Mouse (Mus musculus) embryonic facial prominence, embryonic 11.5 days (tissue): ENCODE measurements around the gene Dedd. TPM values are rescaled to one million over a fixed set of nuclear protein-coding genes. Genes with fewer than 3 reads are reported as not detected.

Source experiments
- ATAC-seq: fragments of 200-750 bp; cut with Nextera tagmentation; replicated peaks from 2 replicates; pipeline ENCODE4 v1.8.0; 2017; ENCODE audit warnings: low read depth; ENCODE audit not compliant: insufficient number of reproducible peaks, low FRiP score, low TSS enrichment
- DNase-seq: peaks from one replicate; pipeline ENCODE4 v3.0.0-alpha.2; 2015; ENCODE audit warnings: low spot score
- H3K27ac ChIP-seq: fragments of 300-500 bp; sonication (generic); replicated peaks from 2 replicates; pipeline ENCODE4 v1.5.1; 2014; ENCODE audit warnings: mild to moderate bottlenecking, low read depth, low read length, control low read depth
- H3K27me3 ChIP-seq: fragments of 300-500 bp; sonication (generic); 2 replicates; pipeline ENCODE4 v1.6.1; 2014; ENCODE audit warnings: mild to moderate bottlenecking, low read length, moderate library complexity, mixed read lengths; ENCODE audit not compliant: control insufficient read depth, insufficient read depth
- H3K36me3 ChIP-seq: fragments of 300-500 bp; sonication (generic); replicated peaks from 2 replicates; pipeline ENCODE4 v1.6.1; 2014; ENCODE audit warnings: low read depth, mild to moderate bottlenecking, low read length, moderate library complexity, mixed read lengths; ENCODE audit not compliant: control insufficient read depth, insufficient read depth
- H3K4me1 ChIP-seq: fragments of 300-500 bp; sonication (generic); 2 replicates; pipeline ENCODE4 v1.6.1; 2014; ENCODE audit warnings: low read length, mixed read lengths; ENCODE audit not compliant: control insufficient read depth, insufficient read depth
- H3K4me2 ChIP-seq: fragments of 300-500 bp; sonication (generic); 2 replicates; pipeline ENCODE4 v1.6.1; 2014; ENCODE audit warnings: low read depth, mild to moderate bottlenecking, control low read depth, low read length, moderate library complexity
- H3K4me3 ChIP-seq: fragments of 300-500 bp; sonication (generic); 2 replicates; pipeline ENCODE4 v1.5.1; 2014; ENCODE audit warnings: low read depth, low read length, control low read depth
- H3K9ac ChIP-seq: fragments of 300-500 bp; sonication (generic); replicated peaks from 2 replicates; pipeline ENCODE4 v1.6.1; 2014; ENCODE audit warnings: mild to moderate bottlenecking, control low read depth, low read length
- H3K9me3 ChIP-seq: fragments of 300-500 bp; sonication (generic); replicated peaks from 2 replicates; pipeline ENCODE4 v1.6.1; 2016; ENCODE audit warnings: mild to moderate bottlenecking, low read length, inconsistent platforms, mixed read lengths; ENCODE audit not compliant: control insufficient read depth
- WGBS: fragments of 180-500 bp; shearing (Covaris S2); extraction: QIAGEN DNeasy Blood & Tissue Kit; methylation state at CpG from one replicate; pipeline ENCODE4 v1.1.7; 2014; 5-methylcytosine and 5-hydroxymethylcytosine counted together
- polyA plus RNA-seq: library from polyadenylated mRNA; unstranded; fragments of >200 nt; fragmentation: Nextera tagmentation; extraction: Ambion mirVana; gene quantifications from 2 replicates; pipeline ENCODE4 v1.2.1, GENCODE M21; 2014

The Dedd gene
- polyA plus RNA-seq, 1 experiment from 2014 or later, result 51.7 TPM

DNA sequence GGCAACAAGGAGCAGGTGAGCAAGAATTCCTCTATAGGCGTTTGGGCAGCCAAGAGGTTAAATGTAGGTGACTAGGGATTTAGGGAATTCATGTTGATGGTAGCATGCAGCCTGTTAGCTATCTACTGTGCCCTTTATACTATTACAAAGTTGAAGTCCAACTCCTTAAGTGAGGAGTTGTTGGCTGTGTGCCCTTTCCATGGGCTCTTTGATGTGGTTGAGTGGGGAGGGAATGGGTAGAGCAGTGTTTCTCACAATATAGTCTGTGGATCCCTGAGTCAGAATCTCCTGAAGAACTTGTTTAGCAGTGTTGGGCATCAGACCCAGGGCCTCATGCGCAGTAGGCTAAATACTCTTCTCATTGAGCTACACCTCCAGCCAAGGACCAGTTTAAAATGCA lies 27.9 kb downstream of the Dedd start:
- 0 out of 2 replicates have a peak, but pooled peaks cover 2% of the 10 kb centered on the region for H3K9me3 ChIP-seq
- no peak overlapping the region for H3K4me3 ChIP-seq
- H3K36me3 ChIP-seq, result no peaks in the 10 kb centered on the region; the same call in 1 of the 2 replicates
- no peaks in the 10 kb centered on the region; the same call in 1 of the 2 replicates for H3K4me1 ChIP-seq
- DNase-seq (no peak), ATAC-seq (no peak)
- H3K27ac ChIP-seq, result no peak overlapping the region
- H3K9ac ChIP-seq, result no peak overlapping the region
- 89% methylated on average over 2 of the region's 2 CpGs for WGBS
- H3K27me3 ChIP-seq, result no peaks in the 10 kb centered on the region
- H3K4me2 ChIP-seq, result no peak overlapping the region

DNA sequence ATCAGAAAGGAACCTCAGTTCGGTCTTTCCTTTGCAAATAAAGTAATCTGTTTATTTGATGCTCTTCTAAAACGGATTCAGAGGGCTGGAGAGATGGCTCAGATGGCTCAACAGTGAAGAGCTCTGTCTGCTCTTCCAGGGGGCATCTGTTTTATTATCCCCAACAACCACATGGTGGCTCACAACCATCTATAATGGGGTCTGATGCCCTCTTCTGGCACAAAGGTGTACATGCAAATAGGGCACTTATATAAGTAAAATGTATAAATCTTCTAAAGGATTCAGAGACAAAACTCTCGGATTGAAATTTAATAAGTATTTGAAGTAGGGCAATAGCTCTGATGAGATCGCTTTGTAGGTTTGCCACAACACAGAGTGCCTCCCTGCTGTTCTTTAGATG lies 29.5 kb downstream of the Dedd start:
- 77% methylated on average over 4 of the region's 4 CpGs for whole genome bisulfite sequencing
- no peaks in the 10 kb centered on the region; the same call in 1 of the 2 replicates for H3K4me1 ChIP-seq
- 0 out of 2 replicates have a peak, but pooled peaks cover 2% of the 10 kb centered on the region for H3K9me3 ChIP-seq
- no peaks in the 10 kb centered on the region; the same call in 1 of the 2 replicates for H3K36me3 ChIP-seq
- ATAC-seq (no peak), DNase-seq (peak; percentile 65)
- no peak overlapping the region for H3K4me3 ChIP-seq
- H3K9ac ChIP-seq, result no peak overlapping the region
- no peaks in the 10 kb centered on the region for H3K27me3 ChIP-seq
- H3K4me2 ChIP-seq, result no peak overlapping the region
- no peak overlapping the region for H3K27ac ChIP-seq

DNA sequence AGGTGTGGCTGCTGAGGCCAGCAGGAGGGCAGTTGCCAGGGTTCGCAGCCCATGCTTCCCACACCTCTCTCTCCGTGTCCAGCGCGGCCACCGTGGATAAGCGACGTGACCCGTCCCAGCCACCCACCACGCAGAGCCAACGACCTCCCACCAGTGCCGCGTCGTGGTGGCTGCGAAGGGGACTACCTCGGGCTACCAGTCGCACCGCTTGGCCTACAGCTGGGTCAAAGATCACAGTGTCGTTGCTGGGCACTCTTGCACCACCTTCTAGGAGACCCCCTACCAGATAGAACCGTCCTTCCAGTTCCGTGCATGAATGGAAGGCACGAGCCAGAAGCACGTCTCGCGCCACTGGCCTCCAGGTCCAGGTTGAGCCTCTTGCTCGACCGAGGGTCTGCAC lies 31.3 kb downstream of the Dedd start:
- H3K9me3 ChIP-seq, result 0 out of 2 replicates have a peak, but pooled peaks cover 2% of the 10 kb centered on the region
- ATAC-seq (no peak; the same call in 1 of the 2 replicates), DNase-seq (no peak)
- peak overlapping the region; percentile 33 for H3K4me3 ChIP-seq
- peak overlapping the region; percentile 76 for H3K4me2 ChIP-seq
- no peaks in the 10 kb centered on the region for H3K27me3 ChIP-seq
- no peaks in the 10 kb centered on the region; the same call in 1 of the 2 replicates for H3K36me3 ChIP-seq
- peak overlapping the region; percentile 35 for H3K9ac ChIP-seq
- H3K4me1 ChIP-seq, result no peaks in the 10 kb centered on the region; the same call in 1 of the 2 replicates
- WGBS, result 7% methylated on average over 26 of the region's 26 CpGs
- peak overlapping the region; percentile 44; the same call in 1 of the 2 replicates for H3K27ac ChIP-seq

DNA sequence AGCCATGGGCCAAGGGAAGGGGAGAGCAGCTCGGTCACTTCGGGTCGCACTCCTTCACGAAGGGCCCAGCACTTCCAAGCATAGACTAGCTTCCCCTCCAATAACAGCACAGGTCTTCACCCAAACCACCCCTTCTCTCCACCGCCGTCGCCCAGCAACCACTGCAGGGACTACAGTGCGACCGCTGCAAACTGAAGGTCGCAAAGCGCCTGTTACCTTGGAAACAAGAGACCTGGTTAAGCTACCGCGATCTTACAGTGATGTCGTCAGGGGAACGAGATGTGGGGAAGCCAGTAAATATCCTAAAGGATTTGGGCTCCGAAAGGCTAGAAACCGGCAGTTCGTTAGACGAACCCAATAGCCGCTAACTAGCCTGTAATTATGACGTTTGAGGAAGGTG lies 31.7 kb downstream of the Dedd start, which contains the start of gene Klhdc9:
TSS of gene Klhdc9 (minus strand) at position 143 of the 400 bp plus-strand sequence.
- no peaks in the 10 kb centered on the region; the same call in 1 of the 2 replicates for H3K4me1 ChIP-seq
- H3K27me3 ChIP-seq, result no peaks in the 10 kb centered on the region
- ATAC-seq (peak; percentile 93), DNase-seq (peak; percentile 98)
- 0 out of 2 replicates have a peak, but pooled peaks cover 2% of the 10 kb centered on the region for H3K9me3 ChIP-seq
- H3K9ac ChIP-seq, result peak within 1 kb of the TSS; percentile 35
- WGBS, result 1% methylated on average over 21 of the region's 21 CpGs
- peak within 1 kb of the TSS; percentile 33 for H3K4me3 ChIP-seq
- H3K4me2 ChIP-seq, result peak within 1 kb of the TSS; percentile 76
- no peaks in the 10 kb centered on the region; the same call in 1 of the 2 replicates for H3K36me3 ChIP-seq
- peak within 1 kb of the TSS; percentile 44; the same call in 1 of the 2 replicates for H3K27ac ChIP-seq

DNA sequence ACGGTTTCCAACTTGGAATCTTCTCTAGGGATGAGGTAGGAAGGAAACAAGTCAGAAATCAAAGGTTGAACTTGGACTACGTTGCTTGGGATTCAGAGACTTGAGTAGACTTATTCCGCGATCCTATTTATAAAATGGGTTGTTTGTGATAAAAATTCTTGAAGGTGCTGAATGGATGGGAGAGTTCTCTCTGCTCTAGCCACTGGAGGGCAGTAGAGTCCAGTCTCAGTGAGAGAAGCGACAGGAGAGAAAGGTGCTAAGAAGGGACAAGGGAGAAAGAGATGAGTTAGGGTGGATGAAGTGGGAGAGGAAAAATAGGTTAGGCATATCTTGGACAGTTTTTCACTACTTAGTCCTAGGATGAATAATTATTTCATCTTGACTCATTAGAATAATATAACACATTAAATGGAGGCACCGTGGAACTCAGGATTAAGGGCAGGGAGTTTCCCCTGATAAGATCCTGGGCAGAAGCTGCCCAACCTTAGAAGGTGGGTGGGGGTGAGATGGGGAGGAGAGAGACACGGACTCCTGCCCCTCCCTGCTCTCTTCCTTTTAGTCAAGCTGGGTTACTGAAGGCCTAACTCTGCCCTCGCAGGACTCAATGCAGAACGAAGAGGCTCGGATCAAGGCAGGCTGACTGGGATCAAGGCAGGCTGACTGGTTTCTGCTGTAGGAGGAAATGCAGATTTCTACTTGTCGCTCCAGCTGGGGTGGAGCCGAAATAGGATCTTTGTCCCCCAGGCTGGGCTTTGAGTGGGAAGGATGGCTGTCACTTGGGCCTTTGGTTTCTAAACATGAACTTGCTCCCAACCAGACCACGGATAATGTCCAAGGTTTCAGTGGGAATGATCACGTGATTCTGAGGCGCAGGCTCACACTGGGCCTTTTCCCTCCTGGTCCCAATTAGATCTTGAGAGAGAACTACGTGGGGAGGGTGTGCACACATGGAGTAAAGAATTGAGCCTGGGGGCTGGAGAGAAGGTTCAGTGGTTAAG lies 32.5 kb downstream of the Dedd start:
- H3K4me3 ChIP-seq, result peak overlapping the region; percentile 33
- DNase-seq (peak; percentile 88), ATAC-seq (peak; percentile 49)
- peak overlapping the region; percentile 35 for H3K9ac ChIP-seq
- WGBS, result 25% methylated on average over 16 of the region's 16 CpGs
- no peak overlapping the region for H3K27ac ChIP-seq
- H3K36me3 ChIP-seq, result no peaks in the 10 kb centered on the region; the same call in 1 of the 2 replicates
- peak overlapping the region; percentile 76 for H3K4me2 ChIP-seq
- no peaks in the 10 kb centered on the region for H3K27me3 ChIP-seq
- H3K9me3 ChIP-seq, result 0 out of 2 replicates have a peak, but pooled peaks cover 2% of the 10 kb centered on the region
- H3K4me1 ChIP-seq, result no peaks in the 10 kb centered on the region; the same call in 1 of the 2 replicates

DNA sequence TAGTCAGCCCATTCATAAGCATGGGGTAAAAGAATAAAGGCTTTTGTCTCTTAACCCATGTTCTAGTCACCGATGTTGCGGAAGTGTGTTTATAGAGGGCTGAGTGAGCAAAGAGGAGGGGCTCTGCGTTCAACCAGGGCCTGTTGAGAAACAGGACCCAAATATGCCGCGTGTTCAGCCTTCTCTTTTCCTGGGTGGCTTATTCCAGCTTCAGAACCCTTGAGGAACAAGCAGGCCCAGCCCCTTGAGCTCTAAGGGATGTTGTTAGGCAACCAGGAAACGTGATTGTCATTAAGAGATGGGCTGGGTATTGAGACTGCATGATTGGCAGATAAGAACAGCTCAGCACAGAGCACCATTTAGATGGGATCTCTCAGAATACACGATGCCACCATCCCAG lies 37.0 kb downstream of the Dedd start:
- H3K4me1 ChIP-seq, result no peaks in the 10 kb centered on the region
- DNase-seq (no peak), ATAC-seq (no peak)
- H3K27me3 ChIP-seq, result no peaks in the 10 kb centered on the region; the same call in 1 of the 2 replicates
- no peak overlapping the region for H3K27ac ChIP-seq
- no peak overlapping the region for H3K9ac ChIP-seq
- H3K4me3 ChIP-seq, result no peak overlapping the region
- H3K9me3 ChIP-seq, result no peaks in the 10 kb centered on the region
- 66% methylated on average over 7 of the region's 7 CpGs for WGBS
- H3K36me3 ChIP-seq, result no peaks in the 10 kb centered on the region
- H3K4me2 ChIP-seq, result no peak overlapping the region

DNA sequence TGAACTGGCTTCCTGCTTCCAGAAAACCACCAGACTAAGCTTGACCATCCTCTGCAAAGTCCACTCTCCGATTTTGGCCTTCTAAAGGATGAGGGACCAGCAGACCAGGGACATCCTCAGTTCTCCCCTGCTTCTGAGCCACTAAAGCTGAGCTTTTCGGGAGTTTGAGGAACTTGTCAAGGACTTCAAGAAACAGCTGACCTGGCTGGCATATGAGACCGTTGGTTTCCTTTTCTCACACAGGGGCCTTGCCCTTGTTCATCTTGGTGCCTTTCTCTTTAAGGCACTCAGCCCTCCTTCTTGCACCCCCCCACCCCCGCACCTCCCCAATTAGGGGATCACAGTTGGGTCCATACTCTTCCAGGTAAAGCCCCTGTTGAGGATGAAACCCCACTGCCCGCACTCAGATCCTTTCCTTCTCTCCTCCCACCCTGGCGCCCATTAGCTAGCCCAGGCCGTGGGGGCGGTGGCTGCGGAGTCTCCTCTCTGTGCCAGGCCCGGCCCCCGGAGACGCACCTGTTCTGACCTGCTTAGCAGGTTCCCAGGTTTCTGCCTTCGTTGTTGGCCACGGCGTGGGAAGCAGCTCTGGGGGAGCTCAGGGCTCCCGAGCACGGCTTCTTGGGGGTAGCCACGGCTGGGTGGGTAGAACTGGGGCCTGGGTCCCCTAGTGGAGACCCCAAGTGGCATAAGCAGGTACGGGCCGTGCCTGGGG lies 41.1 kb downstream of the Dedd start, which contains the start of gene Nectin4:
TSS of gene Nectin4 (plus strand) at position 255 of the 712 bp plus-strand sequence.
- no peaks in the 10 kb centered on the region for H3K9me3 ChIP-seq
- no peak within 1 kb of the TSS for H3K27ac ChIP-seq
- H3K36me3 ChIP-seq, result no peaks in the 10 kb centered on the region
- H3K4me3 ChIP-seq, result no peak within 1 kb of the TSS
- ATAC-seq (no peak), DNase-seq (no peak)
- no peak within 1 kb of the TSS for H3K9ac ChIP-seq
- H3K4me1 ChIP-seq, result no peaks in the 10 kb centered on the region
- H3K27me3 ChIP-seq, result no peaks in the 10 kb centered on the region; the same call in 1 of the 2 replicates
- 40% methylated on average over 20 of the region's 20 CpGs for WGBS
- H3K4me2 ChIP-seq, result no peak within 1 kb of the TSS; the same call in 1 of the 2 replicates
